Mouse (Mus musculus) midbrain, embryonic 16.5 days (tissue): ENCODE results near the gene Fibcd1. TPM values are rescaled to one million over a fixed set of nuclear protein-coding genes. Genes with fewer than 3 reads are reported as not detected.

Experiments
- ATAC-seq: fragments of 200-750 bp; cut with Nextera tagmentation; 2 replicates; pipeline ENCODE4 v1.8.0; 2017; ENCODE audit warnings: moderate TSS enrichment
- H3K27ac ChIP-seq: fragments of 300-500 bp; sonication (generic); 2 replicates; pipeline ENCODE4 v1.5.1; 2014; ENCODE audit warnings: mild to moderate bottlenecking, low read length, mixed read lengths
- H3K27me3 ChIP-seq: fragments of 300-500 bp; sonication (generic); 2 replicates; pipeline ENCODE4 v1.6.1; 2014; ENCODE audit warnings: low read depth, low read length, mixed read lengths; ENCODE audit not compliant: control insufficient read depth, insufficient read depth
- H3K36me3 ChIP-seq: fragments of 300-500 bp; sonication (generic); 2 replicates; pipeline ENCODE4 v1.6.1; 2014; ENCODE audit warnings: mild to moderate bottlenecking, low read length, moderate library complexity, mixed read lengths; ENCODE audit not compliant: control insufficient read depth, insufficient read depth
- H3K4me1 ChIP-seq: fragments of 300-500 bp; sonication (generic); 2 replicates; pipeline ENCODE4 v1.6.1; 2014; ENCODE audit warnings: mild to moderate bottlenecking, low read length, mixed read lengths; ENCODE audit not compliant: control insufficient read depth, insufficient read depth
- H3K4me2 ChIP-seq: fragments of 300-500 bp; sonication (generic); 2 replicates; pipeline ENCODE4 v1.6.1; 2014; ENCODE audit warnings: mild to moderate bottlenecking, low read length, mixed read lengths
- H3K4me3 ChIP-seq: fragments of 300-500 bp; sonication (generic); 2 replicates; pipeline ENCODE4 v1.5.1; 2014; ENCODE audit warnings: low read depth, mild to moderate bottlenecking, low read length, moderate library complexity, mixed read lengths
- H3K9ac ChIP-seq: fragments of 300-500 bp; sonication (generic); 2 replicates; pipeline ENCODE4 v1.6.1; 2014; ENCODE audit warnings: low read depth, low read length, mixed read lengths
- H3K9me3 ChIP-seq: fragments of 300-500 bp; sonication (generic); replicated peaks from 2 replicates; pipeline ENCODE4 v1.6.1; 2014; ENCODE audit warnings: mild to moderate bottlenecking, low read length, mixed read lengths; ENCODE audit not compliant: control insufficient read depth, poor library complexity, severe bottlenecking
- WGBS: fragments of 180-500 bp; shearing (Covaris S2); extraction: QIAGEN DNeasy Blood & Tissue Kit; methylation state at CpG from one replicate; pipeline ENCODE4 v1.1.7; 2014; 5-methylcytosine and 5-hydroxymethylcytosine counted together
- polyA plus RNA-seq: library from polyadenylated mRNA; unstranded; fragments of >200 nt; fragmentation: Nextera tagmentation; extraction: Ambion mirVana; gene quantifications from 2 replicates; pipeline ENCODE4 v1.2.1, GENCODE M21; 2015

Gene Fibcd1
- polyA plus RNA-seq, 1 experiment from 2014 or later = 20.9 TPM

DNA sequence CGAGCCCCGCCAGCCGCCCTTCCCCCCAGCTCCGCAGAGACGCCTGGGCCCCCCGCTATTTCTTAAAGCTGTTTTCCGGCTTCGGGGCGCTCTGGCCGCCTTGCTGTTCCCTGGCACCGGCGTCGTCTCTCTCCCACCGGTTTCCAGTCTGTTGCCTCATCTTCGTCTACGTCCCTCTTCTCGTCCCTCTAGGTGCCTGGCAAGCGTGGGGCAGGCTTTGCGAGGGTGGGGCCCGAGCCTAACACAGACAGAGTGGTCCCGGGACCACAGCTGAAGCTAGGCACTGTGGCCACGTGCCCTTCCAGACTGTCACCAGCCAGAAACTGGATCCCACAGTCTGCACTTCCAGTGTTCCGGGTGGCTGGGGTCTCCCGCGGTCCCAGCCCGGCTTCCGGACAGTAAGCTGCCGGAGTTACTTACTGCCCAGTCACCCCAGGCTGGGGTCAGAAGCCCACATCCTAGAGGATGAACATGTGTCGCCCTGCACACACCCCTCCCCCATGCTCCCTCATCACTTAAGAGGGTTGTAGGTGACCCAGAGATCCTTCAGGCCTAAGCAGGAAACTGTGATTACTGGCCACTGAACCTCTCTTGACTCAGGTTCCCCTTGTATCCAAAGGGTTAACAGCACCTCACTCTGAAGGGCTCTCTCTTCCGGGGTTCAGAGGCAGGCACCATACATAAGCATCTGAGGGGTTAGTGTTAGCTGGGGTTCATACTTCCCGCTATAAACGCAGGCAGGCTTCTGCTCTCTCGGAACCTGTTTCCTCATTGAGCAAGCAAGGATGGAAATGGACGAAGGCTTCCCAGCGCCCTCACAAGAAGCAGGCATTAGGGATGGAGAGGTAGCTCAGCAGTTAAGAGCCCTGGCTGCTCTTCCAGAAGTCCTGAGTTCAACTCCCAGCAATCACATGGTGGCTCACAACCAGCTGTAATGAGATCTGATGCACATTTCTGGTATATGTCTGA is 1.2 kb upstream of the Fibcd1 start:
- H3K27ac ChIP-seq = no peak overlapping the region; the same call in 1 of the 2 replicates
- H3K4me2 ChIP-seq = peak overlapping the region; percentile 96
- no peaks in the 10 kb centered on the region for H3K36me3 ChIP-seq
- ATAC-seq = no peak
- peak overlapping the region; percentile 61 for H3K4me3 ChIP-seq
- WGBS = 3% methylated on average over 35 of the region's 35 CpGs
- H3K27me3 ChIP-seq = peaks cover 18% of the 10 kb centered on the region
- no peaks in the 10 kb centered on the region for H3K9me3 ChIP-seq
- peak overlapping the region; percentile 76 for H3K9ac ChIP-seq
- peaks cover 16% of the 10 kb centered on the region; the same call in 1 of the 2 replicates for H3K4me1 ChIP-seq

DNA sequence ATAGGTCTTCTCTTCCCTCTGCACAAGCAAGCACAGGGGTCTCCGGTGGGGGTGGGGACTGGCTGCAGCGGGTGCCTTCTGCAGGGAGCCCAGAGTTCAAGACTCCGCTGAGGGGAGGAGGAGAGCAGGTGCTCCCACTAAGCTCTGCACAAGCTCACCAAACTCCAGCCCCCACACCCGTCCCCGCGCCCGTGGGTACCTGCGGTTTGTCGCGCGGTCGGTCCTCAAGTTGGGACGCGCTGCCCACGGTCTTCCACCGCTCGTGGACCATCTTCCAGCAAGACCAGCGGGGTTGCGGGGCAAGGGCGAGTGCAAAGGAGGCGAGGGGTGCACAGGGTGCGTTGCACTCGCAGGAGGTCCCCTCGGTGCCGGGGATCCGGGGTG is 301 bp downstream of the Fibcd1 start:
- Histone ChIP-seq H3K27me3 (peaks cover 15% of the 10 kb centered on the region), H3K36me3 (no peaks in the 10 kb centered on the region), H3K4me1 (peaks cover 14% of the 10 kb centered on the region; the same call in 1 of the 2 replicates), H3K9ac (peak overlapping the region; percentile 76), H3K27ac (no peak overlapping the region), H3K9me3 (no peaks in the 10 kb centered on the region), H3K4me2 (peak overlapping the region; percentile 96), H3K4me3 (peak overlapping the region; percentile 61)
- WGBS = 2% methylated on average over 22 of the region's 26 CpGs
- no peak for ATAC-seq

DNA sequence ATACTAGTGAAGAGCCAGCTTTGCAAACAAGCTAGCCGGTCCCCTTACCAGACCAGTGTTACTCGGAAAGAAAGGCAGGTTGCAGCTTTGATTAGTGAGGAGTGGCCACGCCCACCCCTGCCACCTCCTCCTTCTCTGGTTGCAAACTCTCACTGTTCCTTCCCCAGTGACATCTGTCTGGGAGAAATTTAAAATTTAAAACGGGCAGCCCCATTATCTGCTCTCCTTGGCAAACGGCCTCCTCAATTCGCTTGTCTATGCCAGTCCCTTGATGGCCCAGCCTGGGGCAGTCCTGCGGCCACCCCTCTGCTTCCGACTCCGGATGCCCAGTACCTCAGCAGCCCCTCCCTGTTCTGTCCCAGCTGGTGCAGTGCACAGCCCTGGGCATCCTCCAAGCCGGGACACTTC is 1.1 kb downstream of the Fibcd1 start:
- 1% methylated on average over 10 of the region's 10 CpGs for WGBS
- Histone ChIP-seq H3K9me3 (no peaks in the 10 kb centered on the region), H3K4me3 (peak overlapping the region; percentile 61), H3K9ac (no peak overlapping the region; the same call in 1 of the 2 replicates), H3K36me3 (no peaks in the 10 kb centered on the region), H3K4me2 (peak overlapping the region; percentile 96), H3K27ac (no peak overlapping the region), H3K4me1 (peaks cover 14% of the 10 kb centered on the region; the same call in 1 of the 2 replicates), H3K27me3 (peaks cover 15% of the 10 kb centered on the region)
- peak; percentile 66 for ATAC-seq

DNA sequence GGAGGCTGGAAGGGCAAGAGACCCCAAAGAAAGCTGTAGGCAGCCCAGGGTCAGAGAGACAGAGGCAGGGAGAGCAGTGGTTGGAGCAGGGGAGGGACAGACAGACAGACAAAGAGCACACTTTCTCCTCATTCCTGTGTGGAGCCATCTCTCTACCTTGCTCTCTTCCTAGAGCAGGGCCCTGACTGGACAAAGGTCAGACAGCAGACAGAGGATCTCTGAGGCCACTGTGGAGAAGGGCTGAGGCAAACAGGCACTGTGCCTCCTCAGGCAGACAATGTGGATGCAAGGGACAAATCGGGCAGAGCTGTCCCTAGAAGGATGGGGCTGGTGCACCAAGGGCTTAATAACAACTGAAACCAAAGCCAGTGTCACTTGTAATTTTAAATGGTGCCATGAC is 6.9 kb downstream of the Fibcd1 start:
- Histone ChIP-seq H3K9me3 (no peaks in the 10 kb centered on the region), H3K27ac (no peak overlapping the region), H3K36me3 (no peaks in the 10 kb centered on the region), H3K4me3 (no peak overlapping the region), H3K27me3 (peaks cover 3% of the 10 kb centered on the region), H3K4me2 (no peak overlapping the region), H3K4me1 (no peaks in the 10 kb centered on the region; the same call in 1 of the 2 replicates), H3K9ac (no peak overlapping the region)
- 35% methylated on average over 1 of the region's 1 CpGs for WGBS
- ATAC-seq = no peak

DNA sequence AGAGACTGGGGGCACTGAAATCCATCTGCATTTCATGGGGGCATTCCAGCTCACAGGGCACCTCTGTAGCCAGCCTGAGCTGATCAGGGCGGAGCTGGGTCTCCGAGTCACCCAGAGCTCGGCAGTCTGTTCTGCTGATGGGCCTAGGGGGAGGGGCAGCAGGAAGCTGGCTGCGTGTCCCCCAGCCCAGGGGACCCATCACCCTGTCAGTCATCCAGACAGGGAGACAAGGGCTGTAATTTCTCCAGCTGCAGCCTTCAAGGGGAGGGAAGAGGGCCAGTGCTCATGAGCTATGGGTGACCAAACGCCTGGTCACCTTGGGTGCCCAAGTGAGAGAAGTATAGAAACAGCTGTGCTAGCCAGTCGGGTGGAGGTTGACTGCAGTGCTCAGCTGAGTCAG is 8.8 kb downstream of the Fibcd1 start:
- Histone ChIP-seq H3K36me3 (no peaks in the 10 kb centered on the region), H3K27me3 (no peaks in the 10 kb centered on the region; the same call in 1 of the 2 replicates), H3K4me2 (no peak overlapping the region), H3K27ac (no peak overlapping the region), H3K9me3 (no peaks in the 10 kb centered on the region), H3K9ac (no peak overlapping the region), H3K4me1 (no peaks in the 10 kb centered on the region; the same call in 1 of the 2 replicates), H3K4me3 (no peak overlapping the region)
- WGBS = 43% methylated on average over 6 of the region's 6 CpGs
- ATAC-seq = no peak

DNA sequence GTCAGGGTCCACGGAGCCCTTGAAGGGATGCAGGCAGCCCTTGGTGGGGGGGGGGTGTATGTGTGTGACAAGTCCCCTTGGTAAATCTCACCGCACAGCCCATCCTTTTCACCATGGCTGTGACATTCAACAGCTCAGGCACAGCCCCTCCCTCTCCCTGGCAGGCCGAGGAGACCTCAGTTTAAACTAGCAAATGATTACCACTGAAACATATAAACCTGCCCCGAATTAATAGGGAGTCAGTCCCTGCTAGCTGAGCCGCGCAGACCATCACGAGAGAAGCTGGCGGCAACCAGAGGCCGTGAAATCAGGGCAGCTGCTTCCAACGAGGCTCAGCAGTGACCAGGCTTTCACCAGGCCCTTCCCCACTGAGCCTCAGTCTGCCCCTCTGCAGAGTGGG is 9.7 kb downstream of the Fibcd1 start:
- Histone ChIP-seq H3K4me1 (no peaks in the 10 kb centered on the region; the same call in 1 of the 2 replicates), H3K9me3 (no peaks in the 10 kb centered on the region), H3K9ac (no peak overlapping the region), H3K27me3 (no peaks in the 10 kb centered on the region; the same call in 1 of the 2 replicates), H3K27ac (no peak overlapping the region), H3K36me3 (no peaks in the 10 kb centered on the region), H3K4me2 (no peak overlapping the region), H3K4me3 (no peak overlapping the region)
- no peak for ATAC-seq
- 58% methylated on average over 10 of the region's 10 CpGs for WGBS

DNA sequence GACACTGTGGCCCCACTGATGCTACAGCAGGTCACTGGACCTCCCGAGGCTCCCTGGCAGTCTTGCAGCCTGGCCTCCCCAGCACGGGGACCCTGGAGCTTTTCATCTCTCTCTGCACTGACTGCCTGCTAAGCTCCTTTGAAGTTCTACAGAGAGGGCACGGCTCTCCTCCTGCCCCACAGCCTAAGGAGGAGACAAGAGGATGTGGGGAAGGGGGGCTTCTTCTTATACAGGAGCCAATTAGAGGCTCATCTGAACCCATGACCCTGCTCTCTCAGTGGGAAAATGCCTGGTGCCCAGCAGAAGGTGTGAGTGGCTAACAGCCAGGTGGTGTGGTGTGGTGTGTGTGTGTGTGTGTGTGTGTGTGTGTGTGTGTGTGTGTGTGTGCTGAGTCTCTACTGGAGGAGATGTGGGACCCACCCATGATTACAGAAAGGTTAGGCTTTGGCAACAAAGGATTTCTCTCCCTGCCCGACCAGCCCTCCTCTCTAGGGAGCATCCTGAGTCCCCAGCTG is 17.4 kb downstream of the Fibcd1 start:
- WGBS = 13% methylated on average over 4 of the region's 4 CpGs
- peak overlapping the region; percentile 60; the same call in 1 of the 2 replicates for H3K27ac ChIP-seq
- no peak overlapping the region for H3K4me2 ChIP-seq
- no peaks in the 10 kb centered on the region for H3K9me3 ChIP-seq
- H3K27me3 ChIP-seq = no peaks in the 10 kb centered on the region
- H3K36me3 ChIP-seq = no peaks in the 10 kb centered on the region
- H3K4me3 ChIP-seq = no peak overlapping the region
- H3K4me1 ChIP-seq = peaks cover 18% of the 10 kb centered on the region
- ATAC-seq = 0 out of 2 replicates have a peak, but pooled peaks have one; percentile 30
- H3K9ac ChIP-seq = no peak overlapping the region

DNA sequence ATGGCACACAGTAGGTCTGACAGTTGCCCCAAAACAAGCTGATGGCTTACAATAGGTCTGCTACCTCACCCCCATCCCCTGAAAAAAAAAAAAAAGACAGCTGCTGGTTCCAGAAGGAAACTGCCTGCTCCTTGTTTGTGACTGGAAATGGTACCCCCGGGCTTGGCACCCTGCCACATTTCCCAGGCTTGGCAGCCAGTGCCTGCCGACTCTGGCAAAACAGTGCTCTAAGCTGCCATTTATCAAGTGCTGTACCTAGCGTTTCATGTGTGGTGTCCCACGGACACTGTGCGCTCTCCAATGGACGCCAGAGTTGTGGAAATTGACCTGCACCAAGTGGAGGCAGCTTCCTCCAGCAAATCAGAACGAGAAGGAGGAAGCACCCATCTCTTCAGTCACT is 17.9 kb downstream of the Fibcd1 start:
- Histone ChIP-seq H3K4me2 (no peak overlapping the region), H3K36me3 (no peaks in the 10 kb centered on the region), H3K9me3 (no peaks in the 10 kb centered on the region), H3K9ac (no peak overlapping the region), H3K27me3 (no peaks in the 10 kb centered on the region), H3K4me1 (peaks cover 23% of the 10 kb centered on the region), H3K27ac (peak overlapping the region; percentile 60; the same call in 1 of the 2 replicates), H3K4me3 (no peak overlapping the region)
- WGBS = 29% methylated on average over 7 of the region's 7 CpGs
- 0 out of 2 replicates have a peak, but pooled peaks have one; percentile 33 for ATAC-seq
